Mouse (Mus musculus): ENCODE data around the gene Zkscan8.
A peak's percentile ranks its signal among the peaks of the same experiment; 100 is the strongest.
"Not testable (repeated sequence)": the region's sequence is repeated elsewhere in the genome, so short reads cannot be mapped to it uniquely, and the experiment has no call there.

Gene Zkscan8

GRCm38 (mm10) chr13:21530781-21531201 is at the start of gene Zkscan8:
TSS of gene Zkscan8 (minus strand) at chr13:21531120.
- peak; percentile 87 to 90 for DNase-seq (ENCODE audit: low spot score in 2 of 2)

- no peak for DNase-seq (ENCODE audit: low spot score in 2 of 2)
Measured at GRCm38 (mm10) chr13:21559793-21560192, 28.9 kb upstream of the Zkscan8 start, which contains the start of gene Olfr1535. TSS of gene Olfr1535 (minus strand) at chr13:21559893.

- DNase-seq (ENCODE audit: low spot score in 2 of 2): no peak
Measured at GRCm38 (mm10) chr13:21550416-21551110, 19.6 kb upstream of the Zkscan8 start.

GRCm38 (mm10) chr13:21549487-21549886 is 18.6 kb upstream of the Zkscan8 start:
- no peak for DNase-seq (ENCODE audit: low spot score in 2 of 2)

GRCm38 (mm10) chr13:21542708-21543107 is 11.8 kb upstream of the Zkscan8 start, which contains the start of gene Olfr1366:
TSS of gene Olfr1366 (minus strand) at chr13:21542808.
- no peak for DNase-seq (ENCODE audit: low spot score in 2 of 2)

GRCm38 (mm10) chr13:21530136-21530535 is 784 bp downstream of the Zkscan8 start:
- no peak for DNase-seq (ENCODE audit: low spot score in 2 of 2)

GRCm38 (mm10) chr13:21506221-21506649 is 24.7 kb downstream of the Zkscan8 start:
- peak; percentile 83 for DNase-seq (ENCODE audit: low spot score in 2 of 2)

- no peak for DNase-seq (ENCODE audit: low spot score in 2 of 2)
Measured at GRCm38 (mm10) chr13:21502296-21502695, 28.6 kb downstream of the Zkscan8 start.

- DNase-seq (ENCODE audit: low spot score in 2 of 2): not testable (repeated sequence)
Measured at GRCm38 (mm10) chr13:21501182-21501581, 29.7 kb downstream of the Zkscan8 start, which contains the start of gene Gm11273. TSS of gene Gm11273 (minus strand) at chr13:21501418.

- DNase-seq (ENCODE audit: low spot score in 2 of 2): no peak
Measured at GRCm38 (mm10) chr13:21495080-21495479, 35.8 kb downstream of the Zkscan8 start, which contains the start of gene AK157302. TSS of gene AK157302 (plus strand) at chr13:21495223.

- no peak for DNase-seq (ENCODE audit: low spot score in 2 of 2)
Measured at GRCm38 (mm10) chr13:21492847-21493246, 38.1 kb downstream of the Zkscan8 start.

- DNase-seq (ENCODE audit: low spot score in 2 of 2): no peak
Measured at GRCm38 (mm10) chr13:21486881-21487280, 44.0 kb downstream of the Zkscan8 start.

GRCm38 (mm10) chr13:21478759-21479670 is 51.9 kb downstream of the Zkscan8 start, which contains the start of the genes Zkscan4 and Gm10065:
TSS of gene Zkscan4 (plus strand) at chr13:21478907.
TSS of gene Gm10065 (minus strand) at chr13:21479441.
- DNase-seq (ENCODE audit: low spot score in 2 of 2): peak; percentile 62 to 65

- no peak for DNase-seq (ENCODE audit: low spot score in 2 of 2)
Measured at GRCm38 (mm10) chr13:21472427-21472826, 58.5 kb downstream of the Zkscan8 start.

- DNase-seq (ENCODE audit: low spot score in 2 of 2): no peak
Measured at GRCm38 (mm10) chr13:21469097-21469496, 61.8 kb downstream of the Zkscan8 start.

- DNase-seq (ENCODE audit: low spot score in 2 of 2): peak; percentile 83 to 86
Measured at GRCm38 (mm10) chr13:21468061-21469019, 62.6 kb downstream of the Zkscan8 start, which contains the start of gene Nkapl. TSS of gene Nkapl (minus strand) at chr13:21468509.

- DNase-seq (ENCODE audit: low spot score in 2 of 2): no peak
Measured at GRCm38 (mm10) chr13:21467336-21467735, 63.6 kb downstream of the Zkscan8 start.

Measured in heart, adult 9 months (tissue).